Mouse (Mus musculus): ENCODE measurements around the gene AI413582. TPM values are rescaled to one million over a fixed set of nuclear protein-coding genes. Genes with fewer than 3 reads are reported as not detected.

AI413582 gene
- polyA plus RNA-seq (2015; fragmentation: Nextera tagmentation; extraction: Ambion mirVana): 30.8 and 38.6 TPM in 2 replicates

DNA sequence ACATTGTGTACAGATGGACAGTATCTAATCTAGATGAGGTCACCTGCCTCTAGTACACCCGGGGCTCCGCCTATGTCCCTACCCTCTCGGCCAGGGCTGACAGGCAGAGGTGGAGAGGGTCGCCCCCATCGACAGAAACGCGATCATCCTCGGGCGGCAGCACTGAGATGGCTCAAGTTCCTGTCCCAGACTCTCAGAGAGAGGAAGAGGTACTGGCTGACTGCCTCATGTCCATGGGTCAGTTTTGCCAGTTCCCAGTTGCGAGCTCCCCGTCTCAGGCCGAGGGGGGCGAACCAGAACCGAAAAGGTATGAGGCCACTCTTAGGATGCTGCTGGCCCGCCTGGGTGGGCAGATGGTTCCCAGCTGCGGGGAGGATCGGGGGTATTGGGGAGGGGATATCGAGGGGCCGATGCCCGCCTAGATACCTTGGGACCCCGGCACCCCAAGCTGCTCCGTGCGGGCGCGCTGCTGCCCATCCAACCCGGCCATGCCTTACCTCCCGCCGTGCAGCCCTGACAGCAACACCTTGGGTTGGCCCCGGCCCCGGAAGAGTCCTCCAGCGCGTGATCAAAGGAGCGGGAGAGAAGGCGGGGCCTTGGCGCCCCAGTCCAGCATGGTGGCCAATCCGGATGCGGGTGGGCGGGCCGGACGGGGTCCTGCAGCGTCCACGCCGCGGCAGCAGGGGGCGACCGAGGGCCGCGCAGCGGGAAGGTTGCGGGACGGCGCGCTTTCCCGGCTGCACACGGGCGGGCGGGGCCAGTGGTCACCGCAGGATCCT, at the start of gene AI413582:
Gene AI413582, minus strand, starts transcription at position 594 of the 779 bp plus-strand sequence.
- H3K4me2 ChIP-seq (replicated peaks; ENCODE audit: low read depth, low read length): peak within 1 kb of the TSS; percentile 98
- H3K9ac ChIP-seq (replicated peaks; ENCODE audit: low read depth): peak within 1 kb of the TSS; percentile 56
- H3K4me3 ChIP-seq (ENCODE audit: low read depth, low read length): peak within 1 kb of the TSS; percentile 61
- DNase-seq (ENCODE audit: low spot score) (peak; percentile 96), ATAC-seq (peak; percentile 96)
- no peaks in the 10 kb centered on the region for H3K9me3 ChIP-seq (ENCODE audit: low read length)
- under 1% methylated on average over 55 of the region's 58 CpGs for WGBS
- no peak for TF ChIP-seq EP300 (IDR thresholded peaks at IDR 0.05)
- peak; percentile 98 for TF ChIP-seq CTCF (IDR thresholded peaks at IDR 0.05)
- H3K27me3 ChIP-seq (replicated peaks; ENCODE audit: insufficient read depth, low read length): no peaks in the 10 kb centered on the region
- H3K36me3 ChIP-seq (ENCODE audit: insufficient read depth, low read length): no peaks in the 10 kb centered on the region
- H3K4me1 ChIP-seq (ENCODE audit: insufficient read depth, low read depth, low read length): peaks cover 6% of the 10 kb centered on the region; the same call in 1 of the 2 replicates
- no peak within 1 kb of the TSS for H3K27ac ChIP-seq (ENCODE audit: low read length)

GRCm38 (mm10) chr17:27613016-27613415, 47.5 kb upstream of the AI413582 start:
- no peak overlapping the region for H3K27ac ChIP-seq (ENCODE audit: low read length)
- H3K27me3 ChIP-seq (replicated peaks; ENCODE audit: insufficient read depth, low read length): no peaks in the 10 kb centered on the region
- no peak overlapping the region for H3K4me3 ChIP-seq (ENCODE audit: low read depth, low read length)
- H3K9ac ChIP-seq (replicated peaks; ENCODE audit: low read depth): no peak overlapping the region
- no peaks in the 10 kb centered on the region for H3K4me1 ChIP-seq (ENCODE audit: insufficient read depth, low read depth, low read length)
- ATAC-seq: no peak
- WGBS: 76% methylated on average over 4 of the region's 4 CpGs
- no peaks in the 10 kb centered on the region for H3K36me3 ChIP-seq (ENCODE audit: insufficient read depth, low read length)
- H3K4me2 ChIP-seq (replicated peaks; ENCODE audit: low read depth, low read length): no peak overlapping the region
- no peak for DNase-seq (ENCODE audit: low spot score)
- no peaks in the 10 kb centered on the region for H3K9me3 ChIP-seq (ENCODE audit: low read length)
- no peak for TF ChIP-seq EP300 (IDR thresholded peaks at IDR 0.05)
- no peak for TF ChIP-seq CTCF (IDR thresholded peaks at IDR 0.05)

DNA sequence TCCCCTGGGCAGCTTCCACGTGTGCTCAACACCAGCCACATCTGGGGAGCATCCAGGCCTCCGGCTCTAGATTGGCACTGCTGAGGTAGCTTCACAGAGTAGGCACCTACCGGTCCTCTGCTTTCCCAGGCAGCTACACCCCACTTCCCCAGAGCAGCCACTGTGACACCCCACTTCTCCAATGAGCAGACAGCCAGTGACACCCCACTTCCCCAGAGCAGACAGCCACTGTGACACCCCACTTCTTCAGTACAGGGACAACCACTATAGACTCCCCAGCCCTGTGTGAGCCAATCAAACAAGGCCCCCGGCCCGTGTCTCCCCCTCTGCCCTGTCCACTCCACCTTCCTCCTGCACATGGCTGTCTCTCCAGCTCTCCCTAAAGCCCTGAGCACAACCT, 46.4 kb upstream of the AI413582 start:
- Histone ChIP-seq H3K36me3 (ENCODE audit: insufficient read depth, low read length) (no peaks in the 10 kb centered on the region), H3K4me3 (ENCODE audit: low read depth, low read length) (no peak overlapping the region), H3K4me2 (replicated peaks; ENCODE audit: low read depth, low read length) (no peak overlapping the region), H3K27me3 (replicated peaks; ENCODE audit: insufficient read depth, low read length) (no peaks in the 10 kb centered on the region), H3K9ac (replicated peaks; ENCODE audit: low read depth) (no peak overlapping the region), H3K4me1 (ENCODE audit: insufficient read depth, low read depth, low read length) (no peaks in the 10 kb centered on the region), H3K9me3 (ENCODE audit: low read length) (no peaks in the 10 kb centered on the region), H3K27ac (ENCODE audit: low read length) (no peak overlapping the region)
- ATAC-seq (no peak), DNase-seq (ENCODE audit: low spot score) (no peak)
- WGBS: 70% methylated on average over 5 of the region's 5 CpGs
- TF ChIP-seq EP300 (IDR thresholded peaks at IDR 0.05): no peak

DNA sequence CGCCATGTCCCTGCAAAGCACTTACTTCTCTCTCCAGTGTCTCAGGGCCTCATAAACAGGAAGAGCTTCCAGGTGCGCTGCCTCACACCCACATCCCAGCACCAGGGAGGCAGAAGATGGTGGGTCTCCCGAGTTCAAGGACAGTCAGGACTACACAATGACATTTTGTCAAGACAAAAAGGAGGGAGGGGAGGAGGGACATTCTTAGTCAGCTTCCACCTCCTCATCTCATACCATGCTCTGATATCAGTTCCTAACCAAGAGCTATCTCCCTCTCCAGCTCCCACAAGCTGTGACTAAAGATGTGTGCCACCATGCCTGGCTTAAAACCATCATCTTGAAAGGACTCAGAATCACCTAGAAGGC, 45.9 kb upstream of the AI413582 start:
- ATAC-seq: no peak
- no peak for DNase-seq (ENCODE audit: low spot score)
- Histone ChIP-seq H3K4me3 (ENCODE audit: low read depth, low read length) (no peak overlapping the region), H3K36me3 (ENCODE audit: insufficient read depth, low read length) (no peaks in the 10 kb centered on the region), H3K9ac (replicated peaks; ENCODE audit: low read depth) (no peak overlapping the region), H3K4me1 (ENCODE audit: insufficient read depth, low read depth, low read length) (no peaks in the 10 kb centered on the region), H3K9me3 (ENCODE audit: low read length) (no peaks in the 10 kb centered on the region), H3K27me3 (replicated peaks; ENCODE audit: insufficient read depth, low read length) (no peaks in the 10 kb centered on the region), H3K4me2 (replicated peaks; ENCODE audit: low read depth, low read length) (no peak overlapping the region), H3K27ac (ENCODE audit: low read length) (no peak overlapping the region)
- TF ChIP-seq CTCF (IDR thresholded peaks at IDR 0.05): no peak
- TF ChIP-seq EP300 (IDR thresholded peaks at IDR 0.05): no peak
- 46% methylated on average over 3 of the region's 3 CpGs for whole genome bisulfite sequencing

- Histone ChIP-seq H3K9me3 (ENCODE audit: low read length) (no peaks in the 10 kb centered on the region), H3K36me3 (ENCODE audit: insufficient read depth, low read length) (no peaks in the 10 kb centered on the region), H3K27me3 (replicated peaks; ENCODE audit: insufficient read depth, low read length) (no peaks in the 10 kb centered on the region), H3K27ac (ENCODE audit: low read length) (no peak overlapping the region), H3K9ac (replicated peaks; ENCODE audit: low read depth) (no peak overlapping the region), H3K4me3 (ENCODE audit: low read depth, low read length) (no peak overlapping the region), H3K4me2 (replicated peaks; ENCODE audit: low read depth, low read length) (no peak overlapping the region), H3K4me1 (ENCODE audit: insufficient read depth, low read depth, low read length) (no peaks in the 10 kb centered on the region)
- no peak for ATAC-seq
- WGBS: 76% methylated on average over 10 of the region's 10 CpGs
- TF ChIP-seq CTCF (IDR thresholded peaks at IDR 0.05) (no peak), EP300 (IDR thresholded peaks at IDR 0.05) (no peak)
- DNase-seq (ENCODE audit: low spot score): no peak
Observed at GRCm38 (mm10) chr17:27610679-27611518, 45.3 kb upstream of the AI413582 start.

DNA sequence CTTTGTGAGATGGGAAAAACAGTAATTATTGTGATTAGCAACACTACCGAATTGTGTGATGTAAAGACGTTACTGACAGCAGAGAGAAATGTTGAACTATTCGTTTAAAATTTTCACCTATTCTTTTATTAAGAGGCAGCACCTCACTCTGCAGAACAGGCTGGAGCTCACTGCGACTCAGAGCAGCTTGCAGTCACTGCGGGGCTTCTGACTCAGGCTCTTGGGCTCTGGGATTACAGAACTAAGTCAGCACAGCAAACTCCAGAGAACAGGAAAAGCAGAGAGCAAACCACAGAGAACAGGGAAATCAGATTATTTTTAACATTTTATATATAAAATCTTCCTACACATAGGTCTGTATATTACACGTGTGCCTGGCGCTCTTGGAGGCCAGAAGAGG, 44.0 kb upstream of the AI413582 start:
- Histone ChIP-seq H3K4me3 (ENCODE audit: low read depth, low read length) (no peak overlapping the region), H3K9me3 (ENCODE audit: low read length) (no peaks in the 10 kb centered on the region), H3K27ac (ENCODE audit: low read length) (no peak overlapping the region), H3K27me3 (replicated peaks; ENCODE audit: insufficient read depth, low read length) (no peaks in the 10 kb centered on the region), H3K4me1 (ENCODE audit: insufficient read depth, low read depth, low read length) (no peaks in the 10 kb centered on the region), H3K4me2 (replicated peaks; ENCODE audit: low read depth, low read length) (no peak overlapping the region), H3K36me3 (ENCODE audit: insufficient read depth, low read length) (no peaks in the 10 kb centered on the region), H3K9ac (replicated peaks; ENCODE audit: low read depth) (no peak overlapping the region)
- 87% methylated on average over 7 of the region's 7 CpGs for WGBS
- DNase-seq (ENCODE audit: low spot score): no peak
- ATAC-seq: no peak
- TF ChIP-seq EP300 (IDR thresholded peaks at IDR 0.05) (no peak), CTCF (IDR thresholded peaks at IDR 0.05) (no peak)

Measured in lung, postnatal 0 days (tissue).